Mouse (Mus musculus): ENCODE measurements around the gene Adam22. TPM values are rescaled to one million over a fixed set of nuclear protein-coding genes. Genes with fewer than 3 reads are reported as not detected.

The Adam22 gene
- polyA plus RNA-seq, 1 experiment: 1.3 TPM

DNA sequence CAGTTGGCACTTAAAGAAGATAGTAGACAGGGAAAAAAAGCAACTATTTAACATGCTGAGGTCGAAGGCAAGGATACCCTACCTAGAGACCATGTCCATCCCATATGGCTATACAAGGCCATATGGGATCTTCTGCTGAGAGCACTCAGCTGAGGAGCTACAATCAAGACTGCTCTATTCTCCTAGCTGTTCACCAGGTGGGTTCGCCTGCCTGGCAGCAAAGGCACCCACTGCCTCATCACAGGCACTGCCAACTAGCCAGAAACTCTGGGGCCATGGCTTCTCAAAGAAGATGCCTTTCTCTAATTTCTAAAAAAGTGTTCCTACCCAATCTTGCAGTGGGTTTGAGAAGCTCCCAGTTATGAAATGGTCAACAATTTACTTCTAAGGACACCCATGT, 238.2 kb downstream of the Adam22 start:
- H3K27ac ChIP-seq (ENCODE audit: insufficient read depth, low read depth, low read length): no peak overlapping the region
- H3K4me1 ChIP-seq (ENCODE audit: control insufficient read depth, insufficient read depth, low read length): no peaks in the 10 kb centered on the region
- H3K27me3 ChIP-seq (replicated peaks; ENCODE audit: control insufficient read depth, insufficient read depth, low read length): no peaks in the 10 kb centered on the region; the same call in 1 of the 2 replicates
- TF ChIP-seq POLR2A (IDR thresholded peaks at IDR 0.05; ENCODE audit: low read depth, low read length): no peak
- no peak for TF ChIP-seq CTCF (conservative IDR thresholded peaks at IDR 0.05; ENCODE audit: insufficient read depth, insufficient read length, low read depth, low read length)
- H3K4me3 ChIP-seq (ENCODE audit: insufficient read depth, low read depth, low read length): no peak overlapping the region
- 96% methylated on average over 2 of the region's 2 CpGs for WGBS
- no peak for DNase-seq
- no peaks in the 10 kb centered on the region for H3K36me3 ChIP-seq (ENCODE audit: control insufficient read depth, insufficient read depth, low read length)

- no peak overlapping the region for H3K4me3 ChIP-seq (ENCODE audit: insufficient read depth, low read depth, low read length)
- H3K4me1 ChIP-seq (ENCODE audit: control insufficient read depth, insufficient read depth, low read length): no peaks in the 10 kb centered on the region
- DNase-seq: no peak
- H3K27ac ChIP-seq (ENCODE audit: insufficient read depth, low read depth, low read length): no peak overlapping the region
- no peak for TF ChIP-seq POLR2A (IDR thresholded peaks at IDR 0.05; ENCODE audit: low read depth, low read length)
- no peak for TF ChIP-seq CTCF (conservative IDR thresholded peaks at IDR 0.05; ENCODE audit: insufficient read depth, insufficient read length, low read depth, low read length)
- 78% methylated on average over 3 of the region's 3 CpGs for WGBS
- H3K36me3 ChIP-seq (ENCODE audit: control insufficient read depth, insufficient read depth, low read length): no peaks in the 10 kb centered on the region
- H3K27me3 ChIP-seq (replicated peaks; ENCODE audit: control insufficient read depth, insufficient read depth, low read length): no peaks in the 10 kb centered on the region
Observed at GRCm38 (mm10) chr5:8120926-8121325, 247.0 kb downstream of the Adam22 start.

GRCm38 (mm10) chr5:8120087-8120486, 247.9 kb downstream of the Adam22 start:
- Histone ChIP-seq H3K27ac (ENCODE audit: insufficient read depth, low read depth, low read length) (no peak overlapping the region), H3K27me3 (replicated peaks; ENCODE audit: control insufficient read depth, insufficient read depth, low read length) (no peaks in the 10 kb centered on the region), H3K4me1 (ENCODE audit: control insufficient read depth, insufficient read depth, low read length) (no peaks in the 10 kb centered on the region), H3K36me3 (ENCODE audit: control insufficient read depth, insufficient read depth, low read length) (no peaks in the 10 kb centered on the region), H3K4me3 (ENCODE audit: insufficient read depth, low read depth, low read length) (no peak overlapping the region)
- 75% methylated on average over 2 of the region's 2 CpGs for WGBS
- no peak for TF ChIP-seq CTCF (conservative IDR thresholded peaks at IDR 0.05; ENCODE audit: insufficient read depth, insufficient read length, low read depth, low read length)
- no peak for TF ChIP-seq POLR2A (IDR thresholded peaks at IDR 0.05; ENCODE audit: low read depth, low read length)
- no peak for DNase-seq

- TF ChIP-seq POLR2A (IDR thresholded peaks at IDR 0.05; ENCODE audit: low read depth, low read length): no peak
- no peak for TF ChIP-seq CTCF (conservative IDR thresholded peaks at IDR 0.05; ENCODE audit: insufficient read depth, insufficient read length, low read depth, low read length)
Observed at GRCm38 (mm10) chr5:8116561-8117168, 251.3 kb downstream of the Adam22 start.

GRCm38 (mm10) chr5:8112246-8112645, 255.7 kb downstream of the Adam22 start:
- H3K27me3 ChIP-seq (replicated peaks; ENCODE audit: control insufficient read depth, insufficient read depth, low read length): no peaks in the 10 kb centered on the region
- no peak overlapping the region for H3K27ac ChIP-seq (ENCODE audit: insufficient read depth, low read depth, low read length)
- WGBS: 90% methylated on average over 5 of the region's 5 CpGs
- no peaks in the 10 kb centered on the region for H3K36me3 ChIP-seq (ENCODE audit: control insufficient read depth, insufficient read depth, low read length)
- no peak overlapping the region for H3K4me3 ChIP-seq (ENCODE audit: insufficient read depth, low read depth, low read length)
- no peak for DNase-seq
- H3K4me1 ChIP-seq (ENCODE audit: control insufficient read depth, insufficient read depth, low read length): no peaks in the 10 kb centered on the region
- TF ChIP-seq CTCF (conservative IDR thresholded peaks at IDR 0.05; ENCODE audit: insufficient read depth, insufficient read length, low read depth, low read length) (no peak), POLR2A (IDR thresholded peaks at IDR 0.05; ENCODE audit: low read depth, low read length) (no peak)

More at GRCm38 (mm10) chr5:8116561-8117168, 251.3 kb downstream of the Adam22 start:
- H3K36me3 ChIP-seq (ENCODE audit: control insufficient read depth, insufficient read depth, low read length): no peaks in the 10 kb centered on the region
- H3K27me3 ChIP-seq (replicated peaks; ENCODE audit: control insufficient read depth, insufficient read depth, low read length): no peaks in the 10 kb centered on the region
- H3K4me1 ChIP-seq (ENCODE audit: control insufficient read depth, insufficient read depth, low read length): no peaks in the 10 kb centered on the region
- DNase-seq: no peak
- H3K27ac ChIP-seq (ENCODE audit: insufficient read depth, low read depth, low read length): no peak overlapping the region
- H3K4me3 ChIP-seq (ENCODE audit: insufficient read depth, low read depth, low read length): no peak overlapping the region
- 78% methylated on average over 5 of the region's 5 CpGs for WGBS

DNA sequence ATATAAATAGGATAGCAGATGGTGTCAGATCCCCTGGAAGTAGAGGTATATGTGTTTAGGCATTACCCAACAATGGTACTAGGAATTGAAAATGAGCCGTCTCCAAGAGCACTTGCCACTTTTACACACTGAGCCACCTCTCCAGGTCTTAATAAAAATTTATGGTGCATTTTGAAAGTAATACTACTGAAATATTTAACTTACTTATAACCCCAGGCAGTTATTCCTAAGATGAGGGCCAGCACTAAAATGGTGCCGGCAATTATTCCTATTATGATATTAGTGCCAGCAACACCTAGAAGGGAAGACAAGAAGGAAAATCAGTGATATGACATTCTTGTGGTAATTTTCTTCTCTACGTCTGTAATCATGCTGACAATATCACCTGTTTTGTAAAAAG, 256.3 kb downstream of the Adam22 start:
- 84% methylated on average over 3 of the region's 3 CpGs for WGBS
- no peak overlapping the region for H3K4me3 ChIP-seq (ENCODE audit: insufficient read depth, low read depth, low read length)
- no peak overlapping the region for H3K27ac ChIP-seq (ENCODE audit: insufficient read depth, low read depth, low read length)
- TF ChIP-seq POLR2A (IDR thresholded peaks at IDR 0.05; ENCODE audit: low read depth, low read length) (no peak), CTCF (conservative IDR thresholded peaks at IDR 0.05; ENCODE audit: insufficient read depth, insufficient read length, low read depth, low read length) (no peak)
- no peaks in the 10 kb centered on the region for H3K27me3 ChIP-seq (replicated peaks; ENCODE audit: control insufficient read depth, insufficient read depth, low read length)
- H3K4me1 ChIP-seq (ENCODE audit: control insufficient read depth, insufficient read depth, low read length): no peaks in the 10 kb centered on the region
- no peaks in the 10 kb centered on the region for H3K36me3 ChIP-seq (ENCODE audit: control insufficient read depth, insufficient read depth, low read length)
- DNase-seq: no peak

DNA sequence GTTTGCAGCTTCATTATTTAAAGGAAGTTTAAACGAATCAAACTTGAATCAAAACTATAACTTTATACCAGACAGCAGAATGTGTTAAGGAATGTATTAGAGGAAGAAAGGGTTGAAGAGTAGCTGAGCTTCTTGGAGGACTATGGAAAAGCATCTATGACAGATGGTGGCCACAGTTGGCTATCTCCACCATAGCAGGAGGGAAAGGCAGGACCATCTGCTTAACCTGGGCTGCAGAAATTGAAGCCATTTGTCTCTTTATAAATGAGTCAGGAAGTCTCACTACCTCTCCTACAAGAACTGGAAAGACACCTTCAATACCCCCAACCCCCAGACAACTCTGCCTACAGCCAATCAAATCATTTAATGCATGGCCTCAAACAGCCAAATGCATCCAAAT, 272.3 kb downstream of the Adam22 start:
- Histone ChIP-seq H3K4me3 (ENCODE audit: insufficient read depth, low read depth, low read length) (no peak overlapping the region), H3K27ac (ENCODE audit: insufficient read depth, low read depth, low read length) (no peak overlapping the region), H3K36me3 (ENCODE audit: control insufficient read depth, insufficient read depth, low read length) (no peaks in the 10 kb centered on the region), H3K27me3 (replicated peaks; ENCODE audit: control insufficient read depth, insufficient read depth, low read length) (no peaks in the 10 kb centered on the region), H3K4me1 (ENCODE audit: control insufficient read depth, insufficient read depth, low read length) (no peaks in the 10 kb centered on the region)
- 76% methylated on average over 1 of the region's 1 CpGs for WGBS
- DNase-seq: no peak
- no peak for TF ChIP-seq POLR2A (IDR thresholded peaks at IDR 0.05; ENCODE audit: low read depth, low read length)
- no peak for TF ChIP-seq CTCF (conservative IDR thresholded peaks at IDR 0.05; ENCODE audit: insufficient read depth, insufficient read length, low read depth, low read length)

Measured in kidney, adult 2 months (tissue).